Mouse (Mus musculus): Measurements from ENCODE around the gene Otof. TPM values are rescaled to one million over a fixed set of nuclear protein-coding genes. Genes with fewer than 3 reads are reported as not detected.

Gene Otof
- polyA plus RNA-seq, 1 experiment from 2014 or later: 0.15 TPM

GRCm38 (mm10) chr5:30476534-30476933 lies 14.8 kb upstream of the Otof start:
- WGBS: 38% methylated on average over 10 of the region's 10 CpGs
- Histone ChIP-seq H3K27ac (ENCODE audit: poor library complexity, severe bottlenecking) (no peak overlapping the region), H3K36me3 (no peaks in the 10 kb centered on the region), H3K4me2 (no peak overlapping the region), H3K27me3 (replicated peaks) (no peaks in the 10 kb centered on the region), H3K4me3 (no peak overlapping the region), H3K9ac (no peak overlapping the region), H3K4me1 (replicated peaks) (no peaks in the 10 kb centered on the region), H3K9me3 (replicated peaks) (0 out of 2 replicates have a peak, but pooled peaks cover 5% of the 10 kb centered on the region)
- no peak for ATAC-seq (ENCODE audit: insufficient number of reproducible peaks, low FRiP score)

GRCm38 (mm10) chr5:30472148-30472547 lies 10.4 kb upstream of the Otof start:
- H3K36me3 ChIP-seq: no peaks in the 10 kb centered on the region
- H3K27ac ChIP-seq (ENCODE audit: poor library complexity, severe bottlenecking): peak overlapping the region; percentile 8; the same call in 1 of the 2 replicates
- H3K4me3 ChIP-seq: no peak overlapping the region
- no peak overlapping the region for H3K9ac ChIP-seq
- no peaks in the 10 kb centered on the region for H3K4me1 ChIP-seq (replicated peaks)
- ATAC-seq (ENCODE audit: insufficient number of reproducible peaks, low FRiP score): peak; percentile 58
- no peak overlapping the region for H3K4me2 ChIP-seq
- no peaks in the 10 kb centered on the region for H3K9me3 ChIP-seq (replicated peaks)
- WGBS: 46% methylated on average over 5 of the region's 5 CpGs
- H3K27me3 ChIP-seq (replicated peaks): peaks cover 7% of the 10 kb centered on the region

GRCm38 (mm10) chr5:30470454-30470853 lies 8.7 kb upstream of the Otof start:
- Histone ChIP-seq H3K27me3 (replicated peaks) (peaks cover 22% of the 10 kb centered on the region), H3K27ac (ENCODE audit: poor library complexity, severe bottlenecking) (no peak overlapping the region), H3K9ac (no peak overlapping the region), H3K36me3 (no peaks in the 10 kb centered on the region), H3K9me3 (replicated peaks) (no peaks in the 10 kb centered on the region), H3K4me1 (replicated peaks) (peaks cover 8% of the 10 kb centered on the region; the same call in 1 of the 2 replicates), H3K4me3 (no peak overlapping the region), H3K4me2 (no peak overlapping the region)
- WGBS: 54% methylated on average over 6 of the region's 6 CpGs
- ATAC-seq (ENCODE audit: insufficient number of reproducible peaks, low FRiP score): no peak

GRCm38 (mm10) chr5:30466315-30466714 lies 4.6 kb upstream of the Otof start:
- Histone ChIP-seq H3K27ac (ENCODE audit: poor library complexity, severe bottlenecking) (no peak overlapping the region), H3K4me1 (replicated peaks) (peaks cover 16% of the 10 kb centered on the region), H3K9ac (0 out of 2 replicates have a peak overlapping the region, but pooled peaks have one; percentile 47), H3K27me3 (replicated peaks) (peaks cover 58% of the 10 kb centered on the region), H3K9me3 (replicated peaks) (no peaks in the 10 kb centered on the region), H3K4me2 (peak overlapping the region; percentile 68), H3K4me3 (peak overlapping the region; percentile 40), H3K36me3 (no peaks in the 10 kb centered on the region)
- ATAC-seq (ENCODE audit: insufficient number of reproducible peaks, low FRiP score): no peak
- 42% methylated on average over 9 of the region's 9 CpGs for WGBS

GRCm38 (mm10) chr5:30465861-30466260 lies 4.1 kb upstream of the Otof start, which contains the start of gene 1700001C02Rik:
TSS of gene 1700001C02Rik (plus strand) at chr5:30466047.
- Histone ChIP-seq H3K27me3 (replicated peaks) (peaks cover 63% of the 10 kb centered on the region), H3K27ac (ENCODE audit: poor library complexity, severe bottlenecking) (no peak within 1 kb of the TSS), H3K4me1 (replicated peaks) (peaks cover 17% of the 10 kb centered on the region), H3K9ac (0 out of 2 replicates have a peak within 1 kb of the TSS, but pooled peaks have one; percentile 47), H3K9me3 (replicated peaks) (no peaks in the 10 kb centered on the region), H3K4me3 (peak within 1 kb of the TSS; percentile 40), H3K4me2 (peak within 1 kb of the TSS; percentile 68), H3K36me3 (no peaks in the 10 kb centered on the region)
- WGBS: 19% methylated on average over 21 of the region's 21 CpGs
- ATAC-seq (ENCODE audit: insufficient number of reproducible peaks, low FRiP score): no peak

GRCm38 (mm10) chr5:30460155-30460554 lies 1.6 kb downstream of the Otof start:
- 41% methylated on average over 4 of the region's 4 CpGs for WGBS

GRCm38 (mm10) chr5:30456056-30456455 lies 5.7 kb downstream of the Otof start:
- H3K9ac ChIP-seq: no peak overlapping the region
- ATAC-seq (ENCODE audit: insufficient number of reproducible peaks, low FRiP score): no peak
- no peak overlapping the region for H3K27ac ChIP-seq (ENCODE audit: poor library complexity, severe bottlenecking)
- WGBS: 63% methylated on average over 6 of the region's 6 CpGs
- no peaks in the 10 kb centered on the region for H3K4me1 ChIP-seq (replicated peaks)
- no peaks in the 10 kb centered on the region for H3K36me3 ChIP-seq
- peaks cover 46% of the 10 kb centered on the region for H3K27me3 ChIP-seq (replicated peaks)
- H3K4me2 ChIP-seq: no peak overlapping the region
- no peak overlapping the region for H3K4me3 ChIP-seq
- no peaks in the 10 kb centered on the region for H3K9me3 ChIP-seq (replicated peaks)

More at GRCm38 (mm10) chr5:30460155-30460554, 1.6 kb downstream of the Otof start:
- Histone ChIP-seq H3K9me3 (replicated peaks) (no peaks in the 10 kb centered on the region), H3K27ac (ENCODE audit: poor library complexity, severe bottlenecking) (no peak overlapping the region), H3K36me3 (no peaks in the 10 kb centered on the region), H3K4me3 (no peak overlapping the region), H3K4me1 (replicated peaks) (peaks cover 9% of the 10 kb centered on the region), H3K27me3 (replicated peaks) (peaks cover 78% of the 10 kb centered on the region), H3K4me2 (no peak overlapping the region), H3K9ac (no peak overlapping the region)
- no peak for ATAC-seq (ENCODE audit: insufficient number of reproducible peaks, low FRiP score)

- no peak overlapping the region for H3K9ac ChIP-seq
- no peaks in the 10 kb centered on the region for H3K9me3 ChIP-seq (replicated peaks)
- no peak overlapping the region for H3K4me3 ChIP-seq
- no peak for ATAC-seq (ENCODE audit: insufficient number of reproducible peaks, low FRiP score)
- H3K36me3 ChIP-seq: no peaks in the 10 kb centered on the region
- no peak overlapping the region for H3K4me2 ChIP-seq
- H3K27ac ChIP-seq (ENCODE audit: poor library complexity, severe bottlenecking): no peak overlapping the region
- WGBS: 83% methylated on average over 13 of the region's 13 CpGs
- H3K4me1 ChIP-seq (replicated peaks): no peaks in the 10 kb centered on the region
- H3K27me3 ChIP-seq (replicated peaks): peaks cover 7% of the 10 kb centered on the region; the same call in 1 of the 2 replicates
Observed at GRCm38 (mm10) chr5:30444327-30444895, 17.3 kb downstream of the Otof start.

- 61% methylated on average over 5 of the region's 5 CpGs for WGBS
- no peak overlapping the region for H3K4me2 ChIP-seq
Observed at GRCm38 (mm10) chr5:30442196-30442595, 19.5 kb downstream of the Otof start.

GRCm38 (mm10) chr5:30440308-30440906 lies 21.3 kb downstream of the Otof start:
- no peak for ATAC-seq (ENCODE audit: insufficient number of reproducible peaks, low FRiP score)
- WGBS: 82% methylated on average over 8 of the region's 8 CpGs
- Histone ChIP-seq H3K9me3 (replicated peaks) (no peaks in the 10 kb centered on the region), H3K4me3 (no peak overlapping the region), H3K27ac (ENCODE audit: poor library complexity, severe bottlenecking) (no peak overlapping the region), H3K36me3 (no peaks in the 10 kb centered on the region), H3K27me3 (replicated peaks) (no peaks in the 10 kb centered on the region), H3K4me1 (replicated peaks) (no peaks in the 10 kb centered on the region), H3K4me2 (no peak overlapping the region), H3K9ac (no peak overlapping the region)

More at GRCm38 (mm10) chr5:30442196-30442595, 19.5 kb downstream of the Otof start:
- H3K27ac ChIP-seq (ENCODE audit: poor library complexity, severe bottlenecking): no peak overlapping the region
- peaks cover 6% of the 10 kb centered on the region; the same call in 1 of the 2 replicates for H3K27me3 ChIP-seq (replicated peaks)
- no peak for ATAC-seq (ENCODE audit: insufficient number of reproducible peaks, low FRiP score)
- no peaks in the 10 kb centered on the region for H3K9me3 ChIP-seq (replicated peaks)
- H3K36me3 ChIP-seq: no peaks in the 10 kb centered on the region
- H3K4me1 ChIP-seq (replicated peaks): no peaks in the 10 kb centered on the region
- no peak overlapping the region for H3K9ac ChIP-seq
- no peak overlapping the region for H3K4me3 ChIP-seq

GRCm38 (mm10) chr5:30438931-30439330 lies 22.8 kb downstream of the Otof start:
- WGBS: 40% methylated on average over 2 of the region's 2 CpGs
- no peak for ATAC-seq (ENCODE audit: insufficient number of reproducible peaks, low FRiP score)
- Histone ChIP-seq H3K27ac (ENCODE audit: poor library complexity, severe bottlenecking) (no peak overlapping the region), H3K9ac (no peak overlapping the region), H3K27me3 (replicated peaks) (no peaks in the 10 kb centered on the region), H3K4me1 (replicated peaks) (peaks cover 2% of the 10 kb centered on the region; the same call in 1 of the 2 replicates), H3K4me3 (no peak overlapping the region), H3K9me3 (replicated peaks) (no peaks in the 10 kb centered on the region), H3K36me3 (no peaks in the 10 kb centered on the region), H3K4me2 (no peak overlapping the region)
